Mouse (Mus musculus) urinary bladder, postnatal 4 days (tissue): ENCODE measurements around the gene Cenpn.
A peak's percentile ranks its signal among the peaks of the same experiment; 100 is the strongest.

Experiments used
- DNase-seq, 2 experiments: peaks; one replicate each; pipeline ENCODE4 v3.0.0; 2021 to 2022; ENCODE audit warnings: low spot score in 2 of 2

Gene Cenpn

GRCm38 (mm10) chr8:116942284-116943058 lies 20.9 kb downstream of the Cenpn start:
- no peak for DNase-seq

DNA sequence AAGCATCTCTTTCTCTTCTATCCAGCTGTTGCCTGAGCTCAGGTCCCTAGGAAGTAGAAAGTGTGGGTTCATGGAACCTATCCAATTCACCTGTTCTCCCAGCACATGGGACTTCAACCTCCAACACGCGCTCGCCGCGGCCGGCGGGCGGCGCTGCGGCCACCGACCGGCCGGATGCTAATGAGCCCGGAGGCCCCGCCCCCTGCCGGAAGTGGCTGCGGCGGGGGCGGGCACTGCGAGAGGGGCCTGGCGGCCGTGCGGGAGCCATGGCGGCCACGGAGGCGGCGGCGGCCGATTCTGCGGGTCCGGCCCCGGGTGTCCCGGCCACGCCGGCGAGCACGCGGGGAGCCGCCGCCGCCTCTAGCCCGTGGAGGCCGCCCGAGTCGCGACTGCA lies 21.6 kb downstream of the Cenpn start, which contains the start of gene Atmin:
TSS of gene Atmin (plus strand) at position 233 of the 394 bp plus-strand sequence.
- DNase-seq, result peak; percentile 84 to 86

DNA sequence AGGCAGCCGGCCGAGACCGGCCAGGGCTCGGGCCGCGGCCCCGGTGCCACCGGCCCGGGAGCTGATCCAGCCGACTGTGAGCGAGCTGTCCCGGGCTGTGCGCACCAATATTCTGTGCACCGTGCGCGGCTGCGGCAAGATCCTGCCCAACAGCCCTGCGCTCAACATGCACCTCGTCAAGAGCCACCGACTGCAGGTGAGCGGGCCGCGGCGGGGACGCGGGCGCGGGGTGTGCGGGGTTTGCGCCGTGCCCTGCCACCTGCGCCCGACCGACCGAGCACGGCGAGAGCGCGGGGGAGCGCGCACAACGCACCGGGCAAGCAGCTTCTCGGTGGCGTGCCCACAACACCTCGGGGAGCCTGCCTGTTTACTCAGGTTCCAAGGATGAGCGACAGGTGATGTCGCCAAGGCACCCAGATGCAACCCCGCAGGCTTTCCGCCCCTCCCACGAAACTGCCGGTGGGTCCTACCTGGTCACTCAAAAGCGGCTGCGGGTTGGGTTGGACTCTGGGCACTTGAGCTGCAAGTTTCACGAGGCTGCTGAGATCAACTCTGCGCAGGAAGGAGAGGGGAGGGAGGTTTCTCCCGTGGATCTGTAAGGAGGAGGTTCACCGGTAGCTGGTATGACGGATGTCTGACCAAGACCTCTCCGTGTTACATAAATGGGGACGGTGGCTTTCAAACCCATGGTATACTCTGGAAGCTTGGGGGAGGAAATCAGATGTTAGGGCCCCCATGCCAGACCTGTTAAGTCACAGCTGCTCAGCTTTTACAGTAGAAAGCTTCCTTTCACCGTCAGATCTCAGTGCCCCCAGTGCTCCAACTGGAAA lies 22.2 kb downstream of the Cenpn start:
- DNase-seq, result peak in 1 of 2 experiments; percentile 23

DNA sequence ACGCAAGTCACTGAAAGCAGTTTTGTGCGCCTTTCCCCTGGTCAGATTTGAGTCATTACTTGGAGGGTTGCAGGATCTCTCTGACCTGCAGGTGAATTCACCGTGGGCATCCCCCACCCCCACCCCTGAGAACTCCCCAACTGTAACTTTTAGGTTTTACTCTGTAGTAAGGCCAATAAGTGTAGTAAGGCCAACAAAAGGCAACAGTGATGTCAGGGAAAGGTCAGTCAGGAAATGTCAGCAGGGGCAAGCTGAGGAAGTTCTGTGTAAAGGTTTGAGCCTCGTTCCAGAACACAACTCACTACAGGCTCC lies 22.8 kb downstream of the Cenpn start:
- no peak for DNase-seq

DNA sequence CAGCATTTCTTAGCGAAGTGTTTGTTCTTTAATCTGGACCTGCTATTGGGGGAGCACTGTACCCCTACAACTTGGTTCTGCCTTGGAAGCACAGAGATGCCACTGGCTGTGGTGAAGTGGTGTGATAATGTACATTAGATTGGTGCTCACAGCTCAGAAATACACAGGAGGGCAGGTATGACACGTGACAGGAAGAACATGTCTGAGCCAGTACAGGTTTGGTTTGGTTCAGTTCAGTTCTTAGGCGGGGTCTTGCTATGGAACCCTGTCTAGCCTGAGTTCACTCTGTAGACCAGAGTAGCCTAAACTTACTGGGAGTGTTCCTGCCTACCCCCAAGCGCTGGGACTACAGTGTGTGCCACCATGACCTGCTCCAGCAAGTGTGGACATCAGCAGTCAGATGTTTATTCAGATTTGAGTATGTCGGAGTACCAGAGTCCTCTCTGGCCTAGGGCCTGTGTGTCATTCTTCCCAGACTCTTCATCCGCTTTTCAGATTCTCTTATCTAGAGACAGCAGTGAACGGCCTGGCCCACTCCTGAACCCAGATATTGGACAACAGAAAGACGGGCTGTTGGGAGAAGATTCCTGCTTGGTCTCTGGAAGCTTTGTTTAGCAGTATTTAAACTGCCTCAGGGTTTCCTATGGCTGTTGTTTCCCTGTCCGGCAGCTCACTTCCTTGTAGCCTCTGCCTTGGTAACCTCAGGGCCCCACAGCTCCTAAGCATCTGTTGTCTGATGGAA lies 23.8 kb downstream of the Cenpn start:
- no peak for DNase-seq

DNA sequence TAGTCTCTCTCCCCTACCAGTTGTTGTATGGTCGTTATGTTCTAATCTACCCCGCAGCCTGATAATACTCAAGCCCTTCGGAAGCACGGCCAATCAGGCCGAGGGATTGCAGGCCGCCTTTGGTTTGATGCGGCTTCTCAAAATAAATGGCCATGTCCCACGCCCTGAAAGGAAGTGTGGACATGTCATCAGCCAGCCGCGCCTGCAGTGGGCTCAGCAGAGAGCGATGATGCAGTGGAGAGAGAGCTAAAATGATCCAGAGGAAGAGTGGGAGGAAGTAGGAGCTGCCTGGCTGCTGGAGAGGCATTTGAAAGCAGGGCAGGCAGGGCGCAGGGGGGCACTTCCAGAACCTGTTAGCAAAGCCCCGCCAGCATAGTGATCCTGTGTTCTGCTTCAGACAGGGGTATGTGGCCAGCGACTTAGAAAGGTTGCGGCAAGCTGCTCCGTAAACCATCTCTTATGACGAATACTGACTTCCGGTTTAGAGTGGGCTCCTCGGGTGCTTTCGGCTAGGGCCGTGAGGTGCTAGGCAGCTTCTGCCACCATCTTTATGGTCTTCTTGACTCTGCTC lies 24.8 kb downstream of the Cenpn start:
- DNase-seq, result no peak

GRCm38 (mm10) chr8:116946851-116947250 lies 25.3 kb downstream of the Cenpn start:
- no peak for DNase-seq

GRCm38 (mm10) chr8:116947589-116947988 lies 26.1 kb downstream of the Cenpn start:
- DNase-seq, result no peak

- DNase-seq, result no peak
Observed at GRCm38 (mm10) chr8:116951369-116951768, 29.8 kb downstream of the Cenpn start.

DNA sequence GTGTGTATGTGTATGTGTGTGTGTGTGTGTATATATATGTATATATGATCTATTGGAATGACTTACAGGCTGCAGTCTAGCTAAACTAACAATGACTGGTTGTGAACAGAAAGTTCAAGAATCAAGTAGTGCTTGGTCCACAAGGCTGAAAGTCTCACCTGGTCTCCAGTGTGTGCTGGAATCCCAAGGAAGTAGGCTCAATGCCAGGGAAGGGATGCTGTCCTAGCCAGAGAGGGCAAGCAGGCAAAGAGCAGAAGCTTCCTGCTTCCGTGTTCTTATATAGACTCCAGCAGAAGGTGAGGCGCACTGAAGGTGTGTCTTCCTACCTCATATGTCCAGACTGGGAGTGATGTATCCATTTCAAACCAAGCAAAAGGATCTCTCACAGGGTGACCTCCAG lies 30.2 kb downstream of the Cenpn start:
- no peak for DNase-seq

DNA sequence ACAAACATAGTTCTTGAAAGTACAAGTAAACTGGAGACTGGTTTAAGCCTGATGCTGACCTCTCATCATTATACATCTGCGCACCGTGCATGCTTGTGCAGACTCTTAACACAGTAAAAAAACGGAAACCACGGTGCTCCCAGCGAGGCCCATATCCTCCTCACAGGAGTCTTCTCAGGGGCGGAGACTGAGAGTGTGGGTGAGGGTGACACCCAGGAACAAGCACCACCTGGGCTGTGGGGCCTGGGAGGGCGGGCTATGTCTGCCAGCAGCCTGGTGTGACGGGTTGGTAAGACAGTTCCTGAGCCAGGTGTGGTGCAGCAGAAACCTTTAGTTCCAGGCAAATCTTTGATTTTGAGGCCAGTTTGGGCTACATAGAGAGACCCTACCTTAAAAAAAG lies 30.9 kb downstream of the Cenpn start:
- DNase-seq, result no peak

DNA sequence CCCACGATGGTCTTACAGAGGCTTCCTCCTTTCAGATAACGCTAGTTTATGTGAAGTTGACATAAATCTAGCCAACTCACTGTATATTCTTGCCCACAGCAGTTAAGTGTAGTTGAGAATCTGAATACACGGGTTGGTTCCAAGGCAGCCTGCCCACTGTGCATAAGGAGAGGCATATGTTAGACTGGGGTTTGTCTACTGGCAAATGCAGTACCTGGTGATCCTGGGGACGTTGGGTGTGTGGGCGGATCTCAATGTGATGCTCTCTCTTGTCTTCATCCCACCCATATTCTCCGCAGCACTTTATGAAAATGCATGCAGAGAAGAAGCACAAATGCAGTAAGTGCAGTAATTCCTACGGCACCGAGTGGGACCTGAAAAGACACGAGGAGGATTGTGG lies 32.9 kb downstream of the Cenpn start:
- no peak for DNase-seq

DNA sequence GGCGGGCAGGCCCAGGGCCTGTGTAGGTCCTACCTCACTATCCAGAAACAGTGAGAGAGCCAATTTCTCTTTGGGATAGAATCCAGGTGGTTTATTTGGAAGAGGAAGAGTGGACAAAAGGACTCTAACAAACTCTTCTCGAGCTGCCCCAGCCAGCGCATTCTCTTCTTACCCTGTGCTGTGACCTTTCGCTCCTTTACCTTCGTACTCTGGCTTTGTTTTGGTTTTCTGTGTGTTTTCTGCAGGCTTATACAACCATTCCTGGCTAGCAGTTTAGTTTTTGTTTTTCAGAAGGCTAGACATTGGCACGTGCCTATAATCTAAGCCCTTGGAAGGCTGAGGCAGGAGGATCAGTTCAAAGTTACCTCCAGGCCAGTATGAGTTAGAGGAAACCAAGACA lies 48.0 kb downstream of the Cenpn start:
- DNase-seq, result no peak

DNA sequence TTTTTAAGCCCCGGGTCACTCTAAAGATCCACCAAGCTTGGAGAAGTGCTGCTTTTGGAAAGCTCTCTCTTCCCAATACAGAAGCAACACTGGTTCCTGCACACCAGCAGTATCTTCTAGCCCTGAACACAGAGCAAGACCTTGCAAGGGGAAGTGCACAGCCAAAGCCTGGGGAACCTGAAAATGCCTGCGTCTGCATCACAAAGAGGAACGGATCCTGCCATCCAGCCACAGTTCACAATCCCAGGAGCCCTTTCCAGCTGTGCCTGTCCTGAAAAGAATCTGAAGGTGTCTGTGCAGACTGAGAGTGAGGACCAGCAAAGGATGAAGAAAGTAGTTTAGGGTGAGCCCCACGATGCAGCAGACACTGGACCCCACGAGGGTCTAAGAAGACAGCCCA lies 53.5 kb downstream of the Cenpn start:
- DNase-seq, result no peak

GRCm38 (mm10) chr8:116975606-116976005 lies 54.1 kb downstream of the Cenpn start:
- DNase-seq, result no peak

GRCm38 (mm10) chr8:116978052-116978451 lies 56.5 kb downstream of the Cenpn start:
- DNase-seq, result no peak

DNA sequence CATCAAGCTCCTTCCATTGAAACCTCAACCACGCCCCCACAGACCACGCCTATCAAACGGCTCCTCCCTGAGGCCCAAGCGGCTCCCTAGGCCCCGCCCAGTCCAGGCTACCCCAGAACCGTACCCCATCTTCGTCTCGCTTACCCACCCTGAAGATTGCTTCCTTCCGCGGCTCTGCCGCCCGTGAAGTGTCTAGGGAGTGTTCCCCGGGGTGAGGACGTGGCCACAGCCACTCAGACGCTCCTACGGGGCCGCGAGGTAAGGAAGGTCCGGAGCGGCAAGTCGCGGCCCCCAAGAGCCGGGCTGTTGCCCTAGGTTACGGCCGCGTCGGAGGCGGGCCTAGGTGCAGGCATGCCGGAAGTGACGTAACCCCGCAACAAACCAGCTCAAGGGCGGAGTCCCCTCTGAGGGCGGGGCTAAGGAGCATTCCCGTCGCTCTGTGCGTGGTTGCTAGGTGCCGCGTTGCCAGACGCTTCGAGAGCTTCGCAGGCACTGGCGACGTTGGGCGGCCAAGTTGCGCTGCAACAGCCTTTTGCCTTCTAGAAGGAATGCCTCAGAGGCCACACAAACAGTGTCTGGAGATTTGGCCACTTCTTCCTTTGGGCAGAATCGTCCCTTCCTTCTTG lies 57.2 kb downstream of the Cenpn start, which contains the start of gene 1700030J22Rik:
TSS of gene 1700030J22Rik (minus strand) at position 329 of the 626 bp plus-strand sequence.
- DNase-seq, result peak; percentile 97 to 98

- no peak for DNase-seq
Observed at GRCm38 (mm10) chr8:116980117-116980516, 58.6 kb downstream of the Cenpn start.

DNA sequence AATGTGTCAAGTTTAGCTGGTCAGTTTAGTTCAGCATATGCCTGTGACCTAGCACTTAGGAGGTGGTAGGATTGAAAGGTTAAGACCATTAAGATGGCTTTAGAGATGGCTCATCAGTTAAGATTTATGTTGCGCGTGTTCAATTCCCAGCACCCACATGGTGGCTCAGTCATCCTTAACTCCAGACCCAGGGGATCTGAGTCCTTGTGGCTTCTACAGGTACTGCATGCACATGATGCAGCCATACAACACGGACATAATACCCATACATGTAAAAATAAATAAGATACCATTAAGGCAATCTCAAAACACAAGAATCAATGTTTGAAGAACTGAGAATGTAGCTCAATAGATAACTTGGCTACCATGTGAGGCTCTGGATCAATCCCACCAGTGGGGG lies 68.3 kb downstream of the Cenpn start:
- DNase-seq, result no peak
